Mouse (Mus musculus) stomach, postnatal 0 days (tissue): Measurements from ENCODE around the gene Serpinf2. TPM values are rescaled to one million over a fixed set of nuclear protein-coding genes. Genes with fewer than 3 reads are reported as not detected.
A peak's percentile ranks its signal among the peaks of the same experiment; 100 is the strongest.

Source experiments
- ATAC-seq: fragments of 200-750 bp; cut with Nextera tagmentation; 2 replicates; pipeline ENCODE4 v1.8.0; 2017; ENCODE audit not compliant: low FRiP score, low TSS enrichment
- DNase-seq: peaks from one replicate; pipeline ENCODE4 v3.0.0-alpha.2; 2016; ENCODE audit warnings: low spot score
- H3K27ac ChIP-seq: fragments of 300-500 bp; sonication (generic); replicated peaks from 2 replicates; pipeline ENCODE4 v1.5.1; 2014; ENCODE audit warnings: mild to moderate bottlenecking, control low read depth
- H3K27me3 ChIP-seq: fragments of 300-500 bp; sonication (generic); 2 replicates; pipeline ENCODE4 v1.6.1; 2014; ENCODE audit warnings: low read length; ENCODE audit not compliant: control insufficient read depth, insufficient read depth
- H3K36me3 ChIP-seq: fragments of 300-500 bp; sonication (generic); 2 replicates; pipeline ENCODE4 v1.6.1; 2014; ENCODE audit warnings: low read length, mixed read lengths; ENCODE audit not compliant: control insufficient read depth, insufficient read depth
- H3K4me1 ChIP-seq: fragments of 300-500 bp; sonication (generic); replicated peaks from 2 replicates; pipeline ENCODE4 v1.6.1; 2014; ENCODE audit warnings: antibody characterized with exemption; ENCODE audit not compliant: control insufficient read depth, insufficient read depth
- H3K4me2 ChIP-seq: fragments of 300-500 bp; sonication (generic); replicated peaks from 2 replicates; pipeline ENCODE4 v1.6.1; 2014; ENCODE audit warnings: low read depth, mild to moderate bottlenecking, control low read depth, moderate library complexity
- H3K4me3 ChIP-seq: fragments of 300-500 bp; sonication (generic); 2 replicates; pipeline ENCODE4 v1.5.1; 2014; ENCODE audit warnings: low read depth, low read length, control low read depth
- H3K9ac ChIP-seq: fragments of 300-500 bp; sonication (generic); 2 replicates; pipeline ENCODE4 v1.6.1; 2014; ENCODE audit warnings: mild to moderate bottlenecking, low read length, control low read depth, mixed read lengths
- H3K9me3 ChIP-seq: fragments of 300-500 bp; sonication (generic); 2 replicates; pipeline ENCODE4 v1.6.1; 2016; ENCODE audit warnings: low read length; ENCODE audit not compliant: control insufficient read depth
- CTCF ChIP-seq: IDR thresholded peaks from 2 replicates; pipeline ENCODE4 v1.5.1; 2016; ENCODE audit warnings: antibody characterized with exemption, low read depth, mild to moderate bottlenecking, moderate library complexity
- EP300 ChIP-seq: optimal IDR thresholded peaks from 2 replicates; pipeline ENCODE3; 2016; ENCODE audit warnings: antibody characterized with exemption
- WGBS: fragments of 180-500 bp; shearing (Covaris S2); extraction: QIAGEN DNeasy Blood & Tissue Kit; methylation state at CpG from one replicate; pipeline ENCODE4 v1.1.7; 2014; 5-methylcytosine and 5-hydroxymethylcytosine counted together
- polyA plus RNA-seq: library from polyadenylated mRNA; unstranded; fragments of >200 nt; fragmentation: Nextera tagmentation; extraction: Ambion mirVana; gene quantifications from 2 replicates; pipeline ENCODE4 v1.2.1, GENCODE M21; 2015

Serpinf2 gene
- polyA plus RNA-seq, 1 experiment from 2014 or later, result 17.8 TPM

DNA sequence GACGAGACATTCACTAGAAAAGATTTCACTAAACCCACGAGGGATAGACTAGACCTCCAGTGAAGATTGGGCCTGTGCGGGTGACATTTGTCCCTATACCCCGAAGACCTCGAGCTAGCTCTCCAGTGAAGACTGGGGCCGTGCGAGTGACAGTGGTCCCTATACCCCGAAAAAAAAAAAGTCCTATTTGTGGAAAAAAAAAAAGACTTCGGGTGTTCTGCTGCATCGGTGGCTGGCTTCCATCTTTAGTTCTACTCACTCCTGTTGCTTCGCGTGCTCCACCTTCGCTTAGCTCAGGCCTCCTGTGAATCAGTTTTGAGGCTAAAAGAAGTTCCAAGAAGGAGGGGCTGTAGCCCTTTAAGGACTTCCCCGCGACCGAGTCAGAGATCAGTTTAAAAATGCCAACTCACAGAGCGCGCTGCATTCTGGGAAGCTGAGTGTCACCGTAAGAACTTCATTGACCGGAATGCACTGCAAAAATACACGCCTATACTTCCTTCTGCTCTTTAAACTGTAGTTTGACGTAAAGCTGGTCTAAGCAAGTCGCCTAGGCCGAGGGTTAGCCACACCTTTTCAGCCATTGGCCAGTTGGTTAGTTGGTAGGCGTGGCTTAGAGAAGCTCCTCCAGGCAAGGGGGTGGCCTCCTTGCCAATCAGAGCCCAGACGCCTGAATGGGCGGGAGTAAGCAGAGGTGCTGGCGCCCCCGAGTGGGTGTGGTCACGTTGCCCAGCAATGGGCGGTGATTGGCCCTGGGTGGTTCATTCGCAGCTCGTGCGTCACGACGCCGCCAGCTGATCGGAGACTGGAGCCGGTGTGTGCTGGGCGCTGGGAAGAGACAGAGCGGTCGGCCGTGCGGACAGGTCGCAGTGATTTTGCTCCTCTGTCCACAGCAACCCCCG is 21.7 kb upstream of the Serpinf2 start, which contains the start of gene Tlcd2:
Gene Tlcd2 (plus strand): TSS at position 872 of the 899 bp plus-strand sequence.
- Histone ChIP-seq H3K36me3 (no peaks in the 10 kb centered on the region), H3K9me3 (no peaks in the 10 kb centered on the region), H3K27me3 (no peaks in the 10 kb centered on the region), H3K4me1 (peaks cover 7% of the 10 kb centered on the region; the same call in 1 of the 2 replicates), H3K9ac (peak within 1 kb of the TSS; percentile 76), H3K4me3 (peak within 1 kb of the TSS; percentile 69), H3K27ac (peak within 1 kb of the TSS; percentile 97), H3K4me2 (peak within 1 kb of the TSS; percentile 95)
- DNase-seq (peak; percentile 100), ATAC-seq (peak; percentile 90)
- TF ChIP-seq EP300 (peak; percentile 82), CTCF (peak; percentile 43)
- WGBS, result under 1% methylated on average over 46 of the region's 46 CpGs

DNA sequence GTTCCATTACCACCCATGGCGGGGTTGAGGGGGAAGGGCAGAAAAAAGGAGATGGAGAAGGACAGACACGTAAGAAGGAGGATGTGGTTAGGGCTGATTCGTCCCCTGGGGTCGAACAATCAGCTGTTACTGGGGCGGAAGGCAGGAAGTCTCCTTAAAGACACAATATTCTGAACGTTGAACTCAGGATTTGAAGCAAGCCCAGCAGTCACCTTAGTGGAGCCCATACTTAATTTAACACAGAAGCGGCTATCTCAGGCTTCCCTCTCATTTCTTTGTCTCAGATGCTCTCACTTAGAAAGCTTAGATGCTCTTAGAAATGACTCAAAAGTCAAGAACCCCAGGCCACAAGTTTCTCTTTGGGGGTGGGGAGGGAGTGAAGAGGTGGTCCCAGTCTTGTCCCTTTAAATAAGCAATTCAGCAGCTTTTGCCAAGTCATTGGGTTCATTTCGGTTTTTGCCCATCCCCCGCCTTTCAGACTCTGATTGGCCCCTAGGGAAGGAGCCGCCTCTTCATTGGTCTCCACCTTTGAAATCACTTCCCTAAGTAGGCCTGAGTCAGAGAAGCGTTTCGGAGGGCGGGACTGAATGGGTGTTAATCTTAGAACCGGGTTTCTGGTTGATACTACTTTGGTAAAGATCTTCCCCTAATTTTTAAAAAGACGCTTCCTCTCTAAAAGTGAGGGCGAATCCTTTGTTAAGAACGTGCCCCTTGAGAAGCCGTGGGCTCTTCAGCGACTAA is 20.9 kb upstream of the Serpinf2 start:
- H3K4me1 ChIP-seq, result peaks cover 7% of the 10 kb centered on the region; the same call in 1 of the 2 replicates
- H3K27ac ChIP-seq, result peak overlapping the region; percentile 97
- no peaks in the 10 kb centered on the region for H3K27me3 ChIP-seq
- H3K4me2 ChIP-seq, result peak overlapping the region; percentile 57
- peak; percentile 91 for DNase-seq
- WGBS, result 3% methylated on average over 19 of the region's 19 CpGs
- peak overlapping the region; percentile 34 for H3K4me3 ChIP-seq
- ATAC-seq, result peak; percentile 55
- TF ChIP-seq EP300 (no peak), CTCF (no peak)
- H3K36me3 ChIP-seq, result no peaks in the 10 kb centered on the region
- peak overlapping the region; percentile 62 for H3K9ac ChIP-seq
- no peaks in the 10 kb centered on the region for H3K9me3 ChIP-seq

DNA sequence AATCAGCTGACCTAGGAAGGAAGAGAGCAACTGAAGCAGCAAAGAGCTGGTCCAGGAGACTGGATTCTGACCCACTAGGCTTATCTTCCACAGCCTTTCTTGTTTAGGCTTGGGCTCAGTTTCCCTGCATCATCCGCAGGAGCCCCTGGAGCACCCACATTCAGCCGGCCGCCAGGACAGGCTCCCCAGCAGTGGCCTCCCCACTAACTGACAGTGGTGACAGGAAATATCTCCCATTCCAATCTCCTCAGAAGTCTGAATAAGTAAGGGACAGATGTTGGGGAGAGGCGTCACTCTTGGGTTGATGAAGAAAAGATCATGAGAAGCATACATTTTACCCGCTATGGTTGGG is 20.3 kb upstream of the Serpinf2 start:
- ATAC-seq (no peak), DNase-seq (no peak)
- Histone ChIP-seq H3K9me3 (no peaks in the 10 kb centered on the region), H3K4me1 (peaks cover 10% of the 10 kb centered on the region), H3K4me3 (no peak overlapping the region), H3K36me3 (no peaks in the 10 kb centered on the region), H3K27ac (peak overlapping the region; percentile 97), H3K4me2 (peak overlapping the region; percentile 57), H3K27me3 (no peaks in the 10 kb centered on the region), H3K9ac (no peak overlapping the region)
- TF ChIP-seq CTCF, result no peak
- no peak for TF ChIP-seq EP300
- 31% methylated on average over 5 of the region's 5 CpGs for WGBS

DNA sequence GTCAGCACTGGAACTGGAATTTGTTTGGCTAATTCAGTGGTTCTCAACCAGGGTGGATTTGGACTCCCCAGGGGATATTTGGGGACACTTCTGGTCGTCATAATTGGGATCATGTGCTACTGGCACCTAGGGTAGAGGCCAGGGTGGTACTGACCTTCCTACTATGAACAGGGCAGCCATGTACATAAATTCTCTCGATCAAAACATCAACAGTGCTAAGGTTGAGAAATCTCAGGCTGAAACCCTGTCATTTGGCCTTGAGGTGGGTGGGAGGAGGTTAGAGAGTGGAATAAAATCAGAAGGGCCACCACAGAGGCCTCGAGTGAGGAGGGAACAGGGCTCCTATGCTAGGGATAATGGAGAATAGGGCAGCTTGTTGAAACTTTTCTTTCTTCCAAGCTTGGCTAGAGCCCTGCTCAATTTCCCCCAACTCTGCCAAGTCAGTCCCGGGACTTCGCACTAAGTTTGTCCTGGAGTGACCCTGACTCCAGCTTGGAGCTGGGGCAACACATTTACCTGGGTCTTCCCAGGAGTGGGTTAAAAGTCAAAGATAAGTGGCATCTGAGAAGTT is 19.8 kb upstream of the Serpinf2 start:
- Histone ChIP-seq H3K9me3 (no peaks in the 10 kb centered on the region), H3K27ac (peak overlapping the region; percentile 97), H3K27me3 (no peaks in the 10 kb centered on the region), H3K36me3 (no peaks in the 10 kb centered on the region), H3K9ac (no peak overlapping the region), H3K4me1 (peaks cover 10% of the 10 kb centered on the region), H3K4me3 (no peak overlapping the region), H3K4me2 (no peak overlapping the region)
- WGBS, result 58% methylated on average over 5 of the region's 5 CpGs
- ATAC-seq (no peak), DNase-seq (no peak)
- TF ChIP-seq CTCF (no peak), EP300 (no peak)

GRCm38 (mm10) chr11:75458628-75459041 is 19.2 kb upstream of the Serpinf2 start:
- H3K36me3 ChIP-seq, result no peaks in the 10 kb centered on the region
- H3K27me3 ChIP-seq, result no peaks in the 10 kb centered on the region
- H3K9ac ChIP-seq, result no peak overlapping the region
- no peak overlapping the region for H3K27ac ChIP-seq
- TF ChIP-seq CTCF (no peak), EP300 (no peak)
- ATAC-seq (no peak), DNase-seq (no peak)
- H3K9me3 ChIP-seq, result no peaks in the 10 kb centered on the region
- H3K4me1 ChIP-seq, result peaks cover 14% of the 10 kb centered on the region
- no peak overlapping the region for H3K4me2 ChIP-seq
- H3K4me3 ChIP-seq, result no peak overlapping the region
- WGBS, result 77% methylated on average over 8 of the region's 8 CpGs
